Mouse (Mus musculus): Measurements from ENCODE around the gene Agbl4. TPM values are rescaled to one million over a fixed set of nuclear protein-coding genes. Genes with fewer than 3 reads are reported as not detected.

The Agbl4 gene
- polyA plus RNA-seq, 1 experiment from 2014 or later = 0.97 TPM

DNA sequence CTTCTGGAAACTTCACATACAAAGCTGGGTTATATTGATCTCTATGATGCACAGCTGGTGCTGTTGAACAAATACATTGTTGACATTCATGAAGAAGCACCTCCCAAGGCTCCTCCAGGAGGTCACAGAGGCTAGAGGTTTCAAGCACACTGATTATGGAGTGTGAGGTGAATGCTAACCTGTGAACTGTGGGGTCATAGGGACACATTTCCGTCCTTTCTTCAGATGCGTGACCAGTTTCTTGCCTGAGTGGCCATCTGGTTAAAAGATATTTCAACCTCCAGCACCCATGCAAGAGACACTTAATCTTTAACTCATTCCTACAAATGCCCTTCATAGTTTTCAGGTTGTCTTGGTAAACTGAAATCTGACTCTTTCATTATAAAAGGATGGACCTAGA, 985.6 kb downstream of the Agbl4 start:
- WGBS = 77% methylated on average over 2 of the region's 2 CpGs
- H3K9ac ChIP-seq (ENCODE audit: low read length) = no peak overlapping the region
- no peak overlapping the region for H3K27ac ChIP-seq (ENCODE audit: low read length)
- no peaks in the 10 kb centered on the region for H3K36me3 ChIP-seq (ENCODE audit: control insufficient read depth, insufficient read depth, low read length)
- H3K4me1 ChIP-seq (replicated peaks; ENCODE audit: control insufficient read depth, insufficient read depth, low read length) = no peaks in the 10 kb centered on the region
- H3K4me2 ChIP-seq (ENCODE audit: low read depth, low read length) = no peak overlapping the region
- ATAC-seq (ENCODE audit: low read depth) = no peak
- no peaks in the 10 kb centered on the region for H3K9me3 ChIP-seq (ENCODE audit: control insufficient read depth, low read length)
- H3K27me3 ChIP-seq (ENCODE audit: control insufficient read depth, insufficient read depth, low read depth, low read length) = no peaks in the 10 kb centered on the region
- H3K4me3 ChIP-seq (ENCODE audit: low read length) = no peak overlapping the region

DNA sequence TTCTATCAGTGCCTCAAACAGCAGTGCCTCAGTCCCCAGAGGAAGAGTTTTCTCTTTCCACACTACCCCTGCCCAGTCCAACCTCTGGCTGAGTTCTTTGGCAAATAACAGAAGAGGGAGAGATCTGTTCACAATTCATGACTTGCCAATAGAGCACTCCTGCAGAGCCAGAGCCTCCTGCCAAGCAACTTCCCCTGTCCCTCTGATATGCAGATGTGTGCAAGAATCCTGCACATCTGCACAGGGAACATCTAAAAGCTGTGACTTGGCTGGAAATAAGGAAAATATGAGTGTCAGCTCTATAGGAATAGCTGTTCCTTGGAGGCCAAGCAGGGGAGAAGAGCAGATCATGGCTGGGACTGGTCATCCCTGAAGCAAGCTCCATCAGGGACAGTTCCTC, 993.3 kb downstream of the Agbl4 start:
- Histone ChIP-seq H3K9ac (ENCODE audit: low read length) (no peak overlapping the region), H3K4me1 (replicated peaks; ENCODE audit: control insufficient read depth, insufficient read depth, low read length) (no peaks in the 10 kb centered on the region), H3K4me2 (ENCODE audit: low read depth, low read length) (no peak overlapping the region), H3K9me3 (ENCODE audit: control insufficient read depth, low read length) (no peaks in the 10 kb centered on the region), H3K27ac (ENCODE audit: low read length) (no peak overlapping the region), H3K4me3 (ENCODE audit: low read length) (no peak overlapping the region), H3K36me3 (ENCODE audit: control insufficient read depth, insufficient read depth, low read length) (no peaks in the 10 kb centered on the region), H3K27me3 (ENCODE audit: control insufficient read depth, insufficient read depth, low read depth, low read length) (no peaks in the 10 kb centered on the region)
- ATAC-seq (ENCODE audit: low read depth) = peak; percentile 49

DNA sequence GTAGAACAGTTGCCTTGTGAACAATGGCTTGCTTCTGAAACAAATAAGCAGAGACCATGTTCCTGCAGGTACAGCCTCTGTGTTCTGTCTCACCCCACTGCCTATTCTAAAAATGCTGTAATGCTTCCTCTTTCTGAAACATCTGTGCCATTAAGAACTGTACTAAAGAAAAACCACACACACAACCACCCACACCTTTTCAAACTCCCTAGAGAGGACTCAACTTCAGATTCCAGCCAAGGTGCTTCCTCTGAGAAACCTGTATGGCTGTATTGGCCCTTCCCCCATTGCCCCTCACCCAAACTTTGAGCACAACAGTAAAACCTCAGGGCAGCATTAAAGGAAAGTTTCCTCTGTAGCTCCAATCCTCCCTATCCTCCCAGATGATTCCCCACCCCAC, 1002.3 kb downstream of the Agbl4 start:
- Histone ChIP-seq H3K4me3 (ENCODE audit: low read length) (no peak overlapping the region), H3K27ac (ENCODE audit: low read length) (no peak overlapping the region), H3K4me2 (ENCODE audit: low read depth, low read length) (no peak overlapping the region), H3K36me3 (ENCODE audit: control insufficient read depth, insufficient read depth, low read length) (no peaks in the 10 kb centered on the region), H3K9me3 (ENCODE audit: control insufficient read depth, low read length) (no peaks in the 10 kb centered on the region), H3K4me1 (replicated peaks; ENCODE audit: control insufficient read depth, insufficient read depth, low read length) (no peaks in the 10 kb centered on the region), H3K27me3 (ENCODE audit: control insufficient read depth, insufficient read depth, low read depth, low read length) (no peaks in the 10 kb centered on the region), H3K9ac (ENCODE audit: low read length) (no peak overlapping the region)
- ATAC-seq (ENCODE audit: low read depth) = no peak

GRCm38 (mm10) chr4:111400676-111401075, 1003.2 kb downstream of the Agbl4 start:
- H3K9ac ChIP-seq (ENCODE audit: low read length) = no peak overlapping the region
- H3K4me1 ChIP-seq (replicated peaks; ENCODE audit: control insufficient read depth, insufficient read depth, low read length) = no peaks in the 10 kb centered on the region
- H3K27me3 ChIP-seq (ENCODE audit: control insufficient read depth, insufficient read depth, low read depth, low read length) = no peaks in the 10 kb centered on the region
- no peak overlapping the region for H3K4me2 ChIP-seq (ENCODE audit: low read depth, low read length)
- H3K9me3 ChIP-seq (ENCODE audit: control insufficient read depth, low read length) = no peaks in the 10 kb centered on the region
- 22% methylated on average over 2 of the region's 2 CpGs for WGBS
- no peak overlapping the region for H3K27ac ChIP-seq (ENCODE audit: low read length)
- H3K36me3 ChIP-seq (ENCODE audit: control insufficient read depth, insufficient read depth, low read length) = no peaks in the 10 kb centered on the region
- no peak overlapping the region for H3K4me3 ChIP-seq (ENCODE audit: low read length)
- ATAC-seq (ENCODE audit: low read depth) = no peak

DNA sequence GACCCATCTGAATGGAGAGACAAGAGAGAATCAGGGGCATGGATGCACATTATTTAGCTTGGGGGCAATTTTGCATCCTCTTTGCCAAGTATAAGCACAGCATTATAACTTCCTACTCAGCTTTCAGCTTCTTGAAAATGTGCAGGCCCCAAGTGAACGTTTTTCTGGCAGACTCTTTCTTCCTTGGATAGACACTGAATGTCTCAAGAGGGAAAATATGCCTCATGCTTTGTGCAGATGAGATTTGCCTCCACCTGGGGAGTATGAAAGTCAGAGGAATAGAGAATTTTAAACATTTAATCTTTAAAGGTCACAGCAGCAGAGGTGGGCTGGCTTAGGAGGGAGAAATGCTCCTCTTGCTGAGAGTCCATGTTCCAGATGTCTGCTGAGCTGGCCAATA, 1005.8 kb downstream of the Agbl4 start:
- Histone ChIP-seq H3K9me3 (ENCODE audit: control insufficient read depth, low read length) (no peaks in the 10 kb centered on the region), H3K4me2 (ENCODE audit: low read depth, low read length) (no peak overlapping the region), H3K9ac (ENCODE audit: low read length) (no peak overlapping the region), H3K27ac (ENCODE audit: low read length) (no peak overlapping the region), H3K36me3 (ENCODE audit: control insufficient read depth, insufficient read depth, low read length) (no peaks in the 10 kb centered on the region), H3K4me1 (replicated peaks; ENCODE audit: control insufficient read depth, insufficient read depth, low read length) (no peaks in the 10 kb centered on the region), H3K4me3 (ENCODE audit: low read length) (no peak overlapping the region), H3K27me3 (ENCODE audit: control insufficient read depth, insufficient read depth, low read depth, low read length) (no peaks in the 10 kb centered on the region)
- 31% methylated on average over 1 of the region's 1 CpGs for WGBS
- ATAC-seq (ENCODE audit: low read depth) = no peak

DNA sequence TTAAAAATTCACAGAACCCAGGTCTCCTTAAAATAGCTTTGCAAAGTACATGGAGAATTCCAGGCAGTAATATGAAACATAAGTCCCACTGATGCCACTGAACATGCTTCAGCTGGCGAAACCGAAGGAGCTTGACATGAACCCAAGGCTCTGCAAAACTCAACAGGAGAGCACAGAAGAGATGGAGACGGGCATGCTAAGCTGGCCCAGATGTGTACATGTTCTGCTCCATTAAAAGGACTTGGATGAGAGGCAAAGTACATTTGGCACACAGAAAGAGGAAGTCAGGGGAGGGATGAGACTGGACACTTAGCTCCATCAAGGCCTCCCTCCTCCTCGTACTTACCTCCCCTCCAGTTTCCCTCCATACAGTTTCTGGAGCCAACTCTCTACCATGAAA, 1013.3 kb downstream of the Agbl4 start:
- no peaks in the 10 kb centered on the region for H3K9me3 ChIP-seq (ENCODE audit: control insufficient read depth, low read length)
- no peak overlapping the region for H3K4me2 ChIP-seq (ENCODE audit: low read depth, low read length)
- H3K27ac ChIP-seq (ENCODE audit: low read length) = no peak overlapping the region
- H3K9ac ChIP-seq (ENCODE audit: low read length) = no peak overlapping the region
- no peak for ATAC-seq (ENCODE audit: low read depth)
- H3K36me3 ChIP-seq (ENCODE audit: control insufficient read depth, insufficient read depth, low read length) = no peaks in the 10 kb centered on the region
- H3K4me3 ChIP-seq (ENCODE audit: low read length) = no peak overlapping the region
- no peaks in the 10 kb centered on the region for H3K4me1 ChIP-seq (replicated peaks; ENCODE audit: control insufficient read depth, insufficient read depth, low read length)
- 74% methylated on average over 4 of the region's 4 CpGs for whole genome bisulfite sequencing
- H3K27me3 ChIP-seq (ENCODE audit: control insufficient read depth, insufficient read depth, low read depth, low read length) = no peaks in the 10 kb centered on the region

- H3K9me3 ChIP-seq (ENCODE audit: control insufficient read depth, low read length) = no peaks in the 10 kb centered on the region
- peaks cover 8% of the 10 kb centered on the region; the same call in 1 of the 2 replicates for H3K4me1 ChIP-seq (replicated peaks; ENCODE audit: control insufficient read depth, insufficient read depth, low read length)
- H3K9ac ChIP-seq (ENCODE audit: low read length) = peak overlapping the region; percentile 89
- 1% methylated on average over 6 of the region's 6 CpGs for WGBS
- peak overlapping the region; percentile 72 for H3K4me2 ChIP-seq (ENCODE audit: low read depth, low read length)
- no peaks in the 10 kb centered on the region for H3K27me3 ChIP-seq (ENCODE audit: control insufficient read depth, insufficient read depth, low read depth, low read length)
- H3K27ac ChIP-seq (ENCODE audit: low read length) = peak overlapping the region; percentile 87
- H3K4me3 ChIP-seq (ENCODE audit: low read length) = peak overlapping the region; percentile 83
- H3K36me3 ChIP-seq (ENCODE audit: control insufficient read depth, insufficient read depth, low read length) = no peaks in the 10 kb centered on the region
- ATAC-seq (ENCODE audit: low read depth) = peak; percentile 48; the same call in 1 of the 2 replicates
Observed at GRCm38 (mm10) chr4:111414399-111414798, 1016.9 kb downstream of the Agbl4 start.

DNA sequence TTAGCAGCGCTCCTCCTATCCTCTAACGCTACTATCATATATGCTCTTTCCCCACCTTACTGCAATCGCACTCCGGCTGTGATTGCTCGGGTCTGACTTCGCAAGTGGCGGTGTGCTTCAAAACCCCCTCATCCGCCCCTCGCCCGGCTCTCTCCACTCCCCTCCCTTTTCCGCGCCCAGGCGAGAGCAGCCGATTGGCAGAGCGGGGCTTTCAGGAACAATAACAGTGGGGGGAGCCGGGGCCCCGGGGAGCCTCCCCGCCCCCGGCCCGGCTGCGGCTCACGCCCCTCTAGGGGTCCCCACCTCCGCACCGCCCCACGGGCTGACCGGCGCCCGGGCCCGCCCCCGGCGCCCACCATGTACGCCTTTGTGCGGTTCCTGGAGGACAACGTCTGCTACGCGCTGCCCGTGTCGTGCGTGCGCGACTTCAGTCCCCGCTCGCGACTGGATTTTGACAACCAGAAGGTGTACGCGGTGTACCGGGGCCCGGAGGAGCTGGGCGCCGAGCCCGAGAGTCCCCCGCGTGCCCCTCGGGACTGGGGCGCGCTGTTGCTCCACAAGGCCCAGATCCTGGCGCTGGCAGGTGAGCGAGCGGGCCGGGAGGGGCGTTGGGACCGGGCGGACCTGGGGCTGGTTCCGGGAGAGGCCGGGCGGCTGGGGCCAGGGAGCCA, 1017.5 kb downstream of the Agbl4 start, which contains the start of gene Bend5:
TSS of gene Bend5 (plus strand) at position 189 of the 671 bp plus-strand sequence.
- WGBS = 1% methylated on average over 65 of the region's 66 CpGs
- H3K9me3 ChIP-seq (ENCODE audit: control insufficient read depth, low read length) = no peaks in the 10 kb centered on the region

GRCm38 (mm10) chr4:111416126-111416525, 1018.7 kb downstream of the Agbl4 start:
- H3K9me3 ChIP-seq (ENCODE audit: control insufficient read depth, low read length) = no peaks in the 10 kb centered on the region
- no peak overlapping the region for H3K27ac ChIP-seq (ENCODE audit: low read length)
- WGBS = 44% methylated on average over 3 of the region's 3 CpGs
- no peak for ATAC-seq (ENCODE audit: low read depth)
- H3K4me3 ChIP-seq (ENCODE audit: low read length) = peak overlapping the region; percentile 83
- H3K36me3 ChIP-seq (ENCODE audit: control insufficient read depth, insufficient read depth, low read length) = no peaks in the 10 kb centered on the region
- peaks cover 8% of the 10 kb centered on the region; the same call in 1 of the 2 replicates for H3K4me1 ChIP-seq (replicated peaks; ENCODE audit: control insufficient read depth, insufficient read depth, low read length)
- H3K4me2 ChIP-seq (ENCODE audit: low read depth, low read length) = peak overlapping the region; percentile 72
- H3K27me3 ChIP-seq (ENCODE audit: control insufficient read depth, insufficient read depth, low read depth, low read length) = no peaks in the 10 kb centered on the region
- peak overlapping the region; percentile 89; the same call in 1 of the 2 replicates for H3K9ac ChIP-seq (ENCODE audit: low read length)

More for the DNA sequence above, 1017.5 kb downstream of the Agbl4 start, which contains the start of gene Bend5:
- H3K27ac ChIP-seq (ENCODE audit: low read length) = peak within 1 kb of the TSS; percentile 87
- peaks cover 8% of the 10 kb centered on the region; the same call in 1 of the 2 replicates for H3K4me1 ChIP-seq (replicated peaks; ENCODE audit: control insufficient read depth, insufficient read depth, low read length)
- peak; percentile 96 for ATAC-seq (ENCODE audit: low read depth)
- H3K36me3 ChIP-seq (ENCODE audit: control insufficient read depth, insufficient read depth, low read length) = no peaks in the 10 kb centered on the region
- peak within 1 kb of the TSS; percentile 83 for H3K4me3 ChIP-seq (ENCODE audit: low read length)
- no peaks in the 10 kb centered on the region for H3K27me3 ChIP-seq (ENCODE audit: control insufficient read depth, insufficient read depth, low read depth, low read length)
- peak within 1 kb of the TSS; percentile 72 for H3K4me2 ChIP-seq (ENCODE audit: low read depth, low read length)
- H3K9ac ChIP-seq (ENCODE audit: low read length) = peak within 1 kb of the TSS; percentile 89

Data from lung, embryonic 16.5 days (tissue).